Mouse (Mus musculus) MEL (cell line): Measurements from ENCODE around the gene Scn1b. TPM values are rescaled to one million over a fixed set of nuclear protein-coding genes. Genes with fewer than 3 reads are reported as not detected.

ENCODE experiments used
- DNase-seq: peaks from one replicate; pipeline ENCODE4 v3.0.0; 2011; ENCODE audit warnings: low read depth, low spot score
- H3K27ac ChIP-seq: 2 replicates; pipeline ENCODE4 v1.5.1; 2012; ENCODE audit warnings: low read depth, mild to moderate bottlenecking, control low read depth, low read length, moderate library complexity; ENCODE audit not compliant: control insufficient read depth
- H3K27me3 ChIP-seq, 2 experiments: fragments of 150-350 bp in 1 of 2; sonication (generic) in 1 of 2; 2 replicates each; pipeline ENCODE4 v1.6.1; 2012; ENCODE audit warnings: low read length in 2 of 2, mild to moderate bottlenecking in 2 of 2, improper control_type of control experiment in 1 of 2, moderate library complexity in 1 of 2; ENCODE audit not compliant: insufficient read depth in 2 of 2, control insufficient read depth in 1 of 2
- H3K36me3 ChIP-seq, 2 experiments: 2 replicates each; pipeline ENCODE4 v1.6.1; 2012 to 2014; ENCODE audit warnings: low read length in 2 of 2, improper control_type of control experiment in 1 of 2, inconsistent platforms in 1 of 2, mild to moderate bottlenecking in 1 of 2; ENCODE audit not compliant: insufficient read depth in 2 of 2, control insufficient read depth in 1 of 2
- H3K4me1 ChIP-seq, 2 experiments: fragments of 150-350 bp in 1 of 2; sonication (generic) in 1 of 2; 2 replicates each; pipeline ENCODE4 v1.6.1; 2012; ENCODE audit warnings: low read length in 2 of 2, improper control_type of control experiment in 1 of 2, mild to moderate bottlenecking in 1 of 2; ENCODE audit not compliant: insufficient read depth in 2 of 2, control insufficient read depth in 1 of 2
- H3K4me3 ChIP-seq, 2 experiments: fragments of 150-350 bp in 1 of 2; sonication (generic) in 1 of 2; 2 replicates each; pipeline ENCODE4 v1.5.1; 2012; ENCODE audit warnings: low read depth in 2 of 2, low read length in 2 of 2, mild to moderate bottlenecking in 2 of 2, moderate library complexity in 2 of 2, control low read depth in 1 of 2, improper control_type of control experiment in 1 of 2; ENCODE audit not compliant: control insufficient read depth in 1 of 2, insufficient read depth in 1 of 2
- H3K79me2 ChIP-seq: 2 replicates; pipeline ENCODE4 v1.6.1; 2012; ENCODE audit warnings: mild to moderate bottlenecking, low read length, moderate library complexity; ENCODE audit not compliant: control insufficient read depth, poor library complexity, insufficient read depth
- H3K9ac ChIP-seq: 2 replicates; pipeline ENCODE4 v1.6.1; 2012; ENCODE audit warnings: low read depth, mild to moderate bottlenecking, control low read depth, low read length, moderate library complexity; ENCODE audit not compliant: control insufficient read depth, poor library complexity, severe bottlenecking
- H3K9me3 ChIP-seq: fragments of 150-350 bp; sonication (generic); replicated peaks from 2 replicates; pipeline ENCODE4 v1.6.1; 2012; ENCODE audit warnings: mild to moderate bottlenecking, low read length, improper control_type of control experiment, moderate library complexity; ENCODE audit not compliant: insufficient read depth
- BHLHE40 ChIP-seq: IDR thresholded peaks from 2 replicates; pipeline ENCODE4 v1.6.1; 2012; ENCODE audit warnings: low read depth, mild to moderate bottlenecking, inconsistent platforms, low read length, improper control_type of control experiment, borderline replicate concordance
- CHD2 ChIP-seq: IDR thresholded peaks from 2 replicates; pipeline ENCODE4 v1.6.1; 2011; ENCODE audit warnings: low read length, improper control_type of control experiment
- CTCF ChIP-seq, 3 experiments: IDR thresholded peaks in 2 of 3; conservative IDR thresholded peaks in 1 of 3; 2 replicates each; pipeline ENCODE4 v1.5.1; 2011 to 2012; ENCODE audit warnings: low read length in 3 of 3, low read depth in 2 of 3, mild to moderate bottlenecking in 2 of 3, improper control_type of control experiment in 1 of 3, inconsistent platforms in 1 of 3, mixed read lengths in 1 of 3, moderate library complexity in 1 of 3; ENCODE audit not compliant: control insufficient read depth in 1 of 3, insufficient read depth in 1 of 3, poor library complexity in 1 of 3, severe bottlenecking in 1 of 3
- E2F4 ChIP-seq: IDR thresholded peaks from 2 replicates; pipeline ENCODE4 v1.6.1; 2011; ENCODE audit warnings: low read depth, low read length, improper control_type of control experiment, borderline replicate concordance
- GABPA ChIP-seq: IDR thresholded peaks from 2 replicates; pipeline ENCODE4 v1.6.1; 2012; ENCODE audit warnings: low read depth, mild to moderate bottlenecking, inconsistent platforms, low read length, improper control_type of control experiment, moderate library complexity
- JUND ChIP-seq: IDR thresholded peaks from 2 replicates; pipeline ENCODE4 v1.6.1; 2011; ENCODE audit warnings: low read depth, mild to moderate bottlenecking, improper control_type of control experiment, low read length
- MAFK ChIP-seq: IDR thresholded peaks from 2 replicates; pipeline ENCODE4 v1.6.1; 2011; ENCODE audit warnings: low read depth, mild to moderate bottlenecking, low read length, improper control_type of control experiment, borderline replicate concordance
- MAZ ChIP-seq: IDR thresholded peaks from 2 replicates; pipeline ENCODE4 v1.6.1; 2012; ENCODE audit warnings: low read depth, mild to moderate bottlenecking, inconsistent platforms, low read length, improper control_type of control experiment
- MXI1 ChIP-seq: IDR thresholded peaks from 2 replicates; pipeline ENCODE4 v1.6.1; 2011; ENCODE audit warnings: mild to moderate bottlenecking, low read depth, low read length, improper control_type of control experiment
- MYC ChIP-seq: IDR thresholded peaks from 2 replicates; pipeline ENCODE4 v1.6.1; 2011; ENCODE audit warnings: low read depth, mild to moderate bottlenecking, low read length, improper control_type of control experiment, moderate library complexity
- NELFE ChIP-seq: IDR thresholded peaks from 2 replicates; pipeline ENCODE4 v1.6.1; 2011; ENCODE audit warnings: low read depth, low read length, improper control_type of control experiment
- POLR2A ChIP-seq, 2 experiments: IDR thresholded peaks; 2 replicates each; pipeline ENCODE4 v1.6.1; 2011 to 2012; ENCODE audit warnings: low read length in 2 of 2, mild to moderate bottlenecking in 2 of 2, control low read depth in 1 of 2, improper control_type of control experiment in 1 of 2, low read depth in 1 of 2, moderate library complexity in 1 of 2; ENCODE audit not compliant: control insufficient read depth in 1 of 2, insufficient read depth in 1 of 2, poor library complexity in 1 of 2
- POLR2AphosphoS2 ChIP-seq: IDR thresholded peaks from 2 replicates; pipeline ENCODE4 v1.6.1; 2011; ENCODE audit warnings: low read length, improper control_type of control experiment
- SIN3A ChIP-seq: IDR thresholded peaks from 2 replicates; pipeline ENCODE4 v1.6.1; 2012; ENCODE audit warnings: low read length, improper control_type of control experiment, inconsistent platforms
- USF2 ChIP-seq, 2 experiments: IDR thresholded peaks; 2 replicates each; pipeline ENCODE4 v1.6.1; 2011 to 2012; ENCODE audit warnings: improper control_type of control experiment in 2 of 2, low read length in 2 of 2, borderline replicate concordance in 1 of 2, inconsistent platforms in 1 of 2, low read depth in 1 of 2, mild to moderate bottlenecking in 1 of 2; ENCODE audit not compliant: insufficient read depth in 1 of 2
- ZC3H11A ChIP-seq: IDR thresholded peaks from 2 replicates; pipeline ENCODE4 v1.6.1; 2012; ENCODE audit warnings: low read depth, mild to moderate bottlenecking, inconsistent platforms, low read length, improper control_type of control experiment
- ZKSCAN1 ChIP-seq: IDR thresholded peaks from 2 replicates; pipeline ENCODE4 v1.6.1; 2012; ENCODE audit warnings: low read depth, mild to moderate bottlenecking, inconsistent platforms, low read length, improper control_type of control experiment, moderate library complexity
- ZMIZ1 ChIP-seq: IDR thresholded peaks from 2 replicates; pipeline ENCODE4 v1.6.1; 2012; ENCODE audit warnings: low read depth, mild to moderate bottlenecking, inconsistent platforms, low read length, improper control_type of control experiment, moderate library complexity
- polyA plus RNA-seq, 2 experiments: library from polyadenylated mRNA; stranded (reverse) in 1 of 2; unstranded in 1 of 2; fragments of >175 nt in 1 of 2; fragments of >200 nt in 1 of 2; gene quantifications; 2 replicates each; pipeline versions ENCODE4 v1.2.1 to v1.2.4; 2012; ENCODE audit warnings: low replicate concordance in 2 of 2, low read depth in 1 of 2; ENCODE audit not compliant: insufficient read length in 2 of 2, insufficient read depth in 1 of 2, missing spikeins in 1 of 2
- total RNA-seq: library from RNA; depleted of rRNA; stranded (reverse); fragments of 300-350 nt; gene quantifications from 2 replicates; pipeline ENCODE4 v1.2.3, GENCODE M21; 2012

Gene Scn1b
- total and polyA plus RNA-seq, 3 experiments: not detected

- DNase-seq: no peak
These were observed 31.9 kb downstream of the Scn1b start for GRCm38 (mm10) chr7:31094774-31095501.

GRCm38 (mm10) chr7:31089721-31090120 lies 37.1 kb downstream of the Scn1b start:
- Histone ChIP-seq H3K27me3 (peaks cover 0 to 2% of the 10 kb centered on the region in 2 experiments; a peak in 3 of 4 replicates), H3K4me1 (no peaks in the 10 kb centered on the region), H3K4me3 (no peak overlapping the region), H3K9ac (no peak overlapping the region), H3K79me2 (no peaks in the 10 kb centered on the region), H3K9me3 (no peaks in the 10 kb centered on the region), H3K27ac (no peak overlapping the region), H3K36me3 (no peaks in the 10 kb centered on the region)
- no peak for TF ChIP-seq POLR2AphosphoS2
- TF ChIP-seq POLR2A (IDR thresholded peaks at IDR 0.05; ENCODE audit: control insufficient read depth in 1 of 2, insufficient read depth in 1 of 2, low read depth in 1 of 2, low read length in 2 of 2, poor library complexity in 1 of 2): no peak
- no peak for DNase-seq

More at GRCm38 (mm10) chr7:31094774-31095501, 31.9 kb downstream of the Scn1b start:
- Histone ChIP-seq H3K27ac (no peak overlapping the region), H3K36me3 (no peaks in the 10 kb centered on the region), H3K9ac (no peak overlapping the region), H3K4me3 (no peak overlapping the region), H3K79me2 (no peaks in the 10 kb centered on the region), H3K4me1 (no peaks in the 10 kb centered on the region), H3K9me3 (no peaks in the 10 kb centered on the region), H3K27me3 (no peaks in the 10 kb centered on the region)
- TF ChIP-seq JUND: no peak
- TF ChIP-seq ZC3H11A: no peak
- no peak for TF ChIP-seq NELFE
- TF ChIP-seq USF2 (IDR thresholded peaks at IDR 0.05; ENCODE audit: borderline replicate concordance in 1 of 2, insufficient read depth in 1 of 2, low read depth in 1 of 2, low read length in 2 of 2): no peak
- no peak for TF ChIP-seq MYC
- TF ChIP-seq POLR2AphosphoS2: no peak
- no peak for TF ChIP-seq MXI1
- TF ChIP-seq BHLHE40: no peak
- no peak for TF ChIP-seq CTCF (IDR thresholded peaks at IDR 0.05 in 2 of 3, conservative IDR thresholded peaks at IDR 0.05 in 1 of 3; ENCODE audit: control insufficient read depth in 1 of 3, insufficient read depth in 1 of 3, low read depth in 2 of 3, low read length in 3 of 3, poor library complexity in 1 of 3, severe bottlenecking in 1 of 3)
- TF ChIP-seq E2F4: no peak
- TF ChIP-seq CHD2: no peak
- no peak for TF ChIP-seq ZKSCAN1
- no peak for TF ChIP-seq SIN3A
- TF ChIP-seq MAFK: no peak
- TF ChIP-seq ZMIZ1: no peak
- TF ChIP-seq GABPA: no peak
- TF ChIP-seq MAZ: no peak
